Mouse (Mus musculus): Measurements from ENCODE around the gene Zfp385a. TPM values are rescaled to one million over a fixed set of nuclear protein-coding genes. Genes with fewer than 3 reads are reported as not detected.
A peak's percentile ranks its signal among the peaks of the same experiment; 100 is the strongest.

Zfp385a gene
- polyA plus RNA-seq, 1 experiment from 2014 or later, result 5.6 TPM

- H3K36me3 ChIP-seq, result no peaks in the 10 kb centered on the region
- WGBS, result 26% methylated on average over 2 of the region's 2 CpGs
- H3K27ac ChIP-seq, result peak overlapping the region; percentile 27; the same call in 1 of the 2 replicates
Observed at GRCm38 (mm10) chr15:103371208-103371607, 31.3 kb upstream of the Zfp385a start.

GRCm38 (mm10) chr15:103370462-103370861 is 30.6 kb upstream of the Zfp385a start:
- Histone ChIP-seq H3K9ac (no peak overlapping the region), H3K4me3 (replicated peaks) (no peak overlapping the region), H3K4me1 (replicated peaks) (peaks cover 11% of the 10 kb centered on the region; the same call in 1 of the 2 replicates), H3K4me2 (replicated peaks) (no peak overlapping the region), H3K36me3 (no peaks in the 10 kb centered on the region), H3K27ac (no peak overlapping the region), H3K9me3 (no peaks in the 10 kb centered on the region), H3K27me3 (replicated peaks) (no peaks in the 10 kb centered on the region)
- ATAC-seq, result no peak
- 45% methylated on average over 4 of the region's 4 CpGs for WGBS

More at GRCm38 (mm10) chr15:103371208-103371607, 31.3 kb upstream of the Zfp385a start:
- Histone ChIP-seq H3K9me3 (no peaks in the 10 kb centered on the region), H3K4me1 (replicated peaks) (peaks cover 11% of the 10 kb centered on the region; the same call in 1 of the 2 replicates), H3K4me2 (replicated peaks) (no peak overlapping the region), H3K9ac (no peak overlapping the region), H3K27me3 (replicated peaks) (no peaks in the 10 kb centered on the region), H3K4me3 (replicated peaks) (no peak overlapping the region)
- ATAC-seq, result no peak

- H3K4me1 ChIP-seq (replicated peaks), result peaks cover 17% of the 10 kb centered on the region
- no peak overlapping the region for H3K9ac ChIP-seq
- H3K27me3 ChIP-seq (replicated peaks), result no peaks in the 10 kb centered on the region
- WGBS, result 71% methylated on average over 1 of the region's 1 CpGs
- H3K4me2 ChIP-seq (replicated peaks), result no peak overlapping the region
- no peaks in the 10 kb centered on the region for H3K9me3 ChIP-seq
- ATAC-seq, result no peak
- H3K36me3 ChIP-seq, result no peaks in the 10 kb centered on the region
- H3K27ac ChIP-seq, result no peak overlapping the region
- H3K4me3 ChIP-seq (replicated peaks), result no peak overlapping the region
Observed at GRCm38 (mm10) chr15:103369123-103369522, 29.2 kb upstream of the Zfp385a start.

GRCm38 (mm10) chr15:103368179-103368940 is 28.5 kb upstream of the Zfp385a start:
- H3K9ac ChIP-seq, result no peak overlapping the region
- ATAC-seq, result no peak
- no peak overlapping the region for H3K27ac ChIP-seq
- no peaks in the 10 kb centered on the region for H3K27me3 ChIP-seq (replicated peaks)
- H3K36me3 ChIP-seq, result no peaks in the 10 kb centered on the region
- no peak overlapping the region for H3K4me2 ChIP-seq (replicated peaks)
- peaks cover 18% of the 10 kb centered on the region for H3K4me1 ChIP-seq (replicated peaks)
- H3K4me3 ChIP-seq (replicated peaks), result no peak overlapping the region
- no peaks in the 10 kb centered on the region for H3K9me3 ChIP-seq
- WGBS, result 76% methylated on average over 4 of the region's 4 CpGs

GRCm38 (mm10) chr15:103366376-103367149 is 26.7 kb upstream of the Zfp385a start, which contains the start of gene Itga5:
Gene Itga5 (minus strand): TSS chr15:103366763.
- Histone ChIP-seq H3K4me2 (replicated peaks) (peak within 1 kb of the TSS; percentile 87), H3K27ac (peak within 1 kb of the TSS; percentile 92), H3K36me3 (no peaks in the 10 kb centered on the region), H3K4me3 (replicated peaks) (peak within 1 kb of the TSS; percentile 86), H3K27me3 (replicated peaks) (no peaks in the 10 kb centered on the region), H3K9ac (peak within 1 kb of the TSS; percentile 89), H3K9me3 (no peaks in the 10 kb centered on the region), H3K4me1 (replicated peaks) (peaks cover 19% of the 10 kb centered on the region)
- WGBS, result 1% methylated on average over 51 of the region's 51 CpGs
- ATAC-seq, result peak; percentile 84

GRCm38 (mm10) chr15:103365471-103366375 is 25.8 kb upstream of the Zfp385a start:
- Histone ChIP-seq H3K27ac (peak overlapping the region; percentile 92), H3K4me1 (replicated peaks) (peaks cover 17% of the 10 kb centered on the region), H3K9me3 (no peaks in the 10 kb centered on the region), H3K27me3 (replicated peaks) (no peaks in the 10 kb centered on the region), H3K4me2 (replicated peaks) (peak overlapping the region; percentile 87), H3K4me3 (replicated peaks) (peak overlapping the region; percentile 86), H3K36me3 (no peaks in the 10 kb centered on the region), H3K9ac (peak overlapping the region; percentile 89)
- under 1% methylated on average over 51 of the region's 51 CpGs for WGBS
- peak; percentile 56 for ATAC-seq

- no peak for ATAC-seq
- Histone ChIP-seq H3K27me3 (replicated peaks) (no peaks in the 10 kb centered on the region), H3K4me1 (replicated peaks) (peaks cover 19% of the 10 kb centered on the region), H3K27ac (0 out of 2 replicates have a peak overlapping the region, but pooled peaks have one; percentile 92), H3K9ac (peak overlapping the region; percentile 89), H3K9me3 (no peaks in the 10 kb centered on the region), H3K4me3 (replicated peaks) (peak overlapping the region; percentile 86), H3K36me3 (no peaks in the 10 kb centered on the region), H3K4me2 (replicated peaks) (peak overlapping the region; percentile 87)
- 44% methylated on average over 4 of the region's 4 CpGs for WGBS
Observed at GRCm38 (mm10) chr15:103364761-103365160, 24.9 kb upstream of the Zfp385a start.

GRCm38 (mm10) chr15:103363809-103364208 is 23.9 kb upstream of the Zfp385a start:
- no peaks in the 10 kb centered on the region for H3K36me3 ChIP-seq
- H3K4me1 ChIP-seq (replicated peaks), result peaks cover 27% of the 10 kb centered on the region
- no peak overlapping the region for H3K27ac ChIP-seq
- no peaks in the 10 kb centered on the region for H3K27me3 ChIP-seq (replicated peaks)
- no peak overlapping the region for H3K4me3 ChIP-seq (replicated peaks)
- H3K9ac ChIP-seq, result no peak overlapping the region
- no peak for ATAC-seq
- WGBS, result 54% methylated on average over 1 of the region's 1 CpGs
- peak overlapping the region; percentile 87; the same call in 1 of the 2 replicates for H3K4me2 ChIP-seq (replicated peaks)
- H3K9me3 ChIP-seq, result no peaks in the 10 kb centered on the region

- Histone ChIP-seq H3K9me3 (no peaks in the 10 kb centered on the region), H3K36me3 (no peaks in the 10 kb centered on the region), H3K27ac (no peak overlapping the region), H3K4me2 (replicated peaks) (no peak overlapping the region), H3K9ac (no peak overlapping the region), H3K27me3 (replicated peaks) (no peaks in the 10 kb centered on the region), H3K4me1 (replicated peaks) (peaks cover 33% of the 10 kb centered on the region), H3K4me3 (replicated peaks) (no peak overlapping the region)
- 68% methylated on average over 3 of the region's 3 CpGs for WGBS
- ATAC-seq, result no peak
Observed at GRCm38 (mm10) chr15:103362950-103363349, 23.1 kb upstream of the Zfp385a start.

GRCm38 (mm10) chr15:103362333-103362732 is 22.4 kb upstream of the Zfp385a start:
- ATAC-seq, result no peak
- Histone ChIP-seq H3K4me3 (replicated peaks) (no peak overlapping the region), H3K9me3 (no peaks in the 10 kb centered on the region), H3K4me2 (replicated peaks) (no peak overlapping the region), H3K36me3 (no peaks in the 10 kb centered on the region), H3K4me1 (replicated peaks) (peaks cover 32% of the 10 kb centered on the region), H3K27ac (no peak overlapping the region), H3K9ac (no peak overlapping the region), H3K27me3 (replicated peaks) (no peaks in the 10 kb centered on the region)
- 88% methylated on average over 6 of the region's 7 CpGs for WGBS

- 62% methylated on average over 1 of the region's 1 CpGs for WGBS
- Histone ChIP-seq H3K27me3 (replicated peaks) (no peaks in the 10 kb centered on the region), H3K36me3 (peaks cover 4% of the 10 kb centered on the region; the same call in 1 of the 2 replicates), H3K9ac (no peak overlapping the region), H3K9me3 (no peaks in the 10 kb centered on the region), H3K4me2 (replicated peaks) (no peak overlapping the region), H3K4me3 (replicated peaks) (no peak overlapping the region), H3K4me1 (replicated peaks) (peaks cover 26% of the 10 kb centered on the region), H3K27ac (no peak overlapping the region)
- ATAC-seq, result no peak
Observed at GRCm38 (mm10) chr15:103361269-103361668, 21.4 kb upstream of the Zfp385a start.

All from intestine, embryonic 15.5 days (tissue).